Mouse (Mus musculus) limb, embryonic 12.5 days (tissue): ENCODE data around the gene Gtdc1. TPM values are rescaled to one million over a fixed set of nuclear protein-coding genes. Genes with fewer than 3 reads are reported as not detected.
A peak's percentile ranks its signal among the peaks of the same experiment; 100 is the strongest.

Experiments used
- ATAC-seq: fragments of 200-750 bp; cut with Nextera tagmentation; 2 replicates; pipeline ENCODE4 v1.8.0; 2017; ENCODE audit warnings: low read depth, moderate TSS enrichment; ENCODE audit not compliant: insufficient number of reproducible peaks, insufficient read depth, low FRiP score, low TSS enrichment
- H3K27ac ChIP-seq: fragments of 300-500 bp; sonication (generic); 2 replicates; pipeline ENCODE4 v1.5.1; 2016; ENCODE audit warnings: mild to moderate bottlenecking, moderate library complexity
- H3K27me3 ChIP-seq: fragments of 300-500 bp; sonication (generic); 2 replicates; pipeline ENCODE4 v1.6.1; 2016; ENCODE audit warnings: mild to moderate bottlenecking, moderate library complexity
- H3K36me3 ChIP-seq: fragments of 300-500 bp; sonication (generic); 2 replicates; pipeline ENCODE4 v1.6.1; 2016; ENCODE audit warnings: mild to moderate bottlenecking, moderate library complexity
- H3K4me1 ChIP-seq: fragments of 300-500 bp; sonication (generic); replicated peaks from 2 replicates; pipeline ENCODE4 v1.6.1; 2016
- H3K4me2 ChIP-seq: fragments of 300-500 bp; sonication (generic); 2 replicates; pipeline ENCODE4 v1.6.1; 2016; ENCODE audit warnings: mild to moderate bottlenecking, moderate library complexity
- H3K4me3 ChIP-seq: fragments of 300-500 bp; sonication (generic); replicated peaks from 2 replicates; pipeline ENCODE4 v1.5.1; 2016; ENCODE audit warnings: mild to moderate bottlenecking
- H3K9ac ChIP-seq: fragments of 300-500 bp; sonication (generic); replicated peaks from 2 replicates; pipeline ENCODE4 v1.6.1; 2016; ENCODE audit warnings: mild to moderate bottlenecking, moderate library complexity
- H3K9me3 ChIP-seq: fragments of 300-500 bp; sonication (generic); 2 replicates; pipeline ENCODE4 v1.6.1; 2016; ENCODE audit warnings: mild to moderate bottlenecking, moderate library complexity
- WGBS: fragments of 180-500 bp; shearing (Covaris S2); methylation state at CpG from one replicate; pipeline ENCODE4 v1.1.7; 2016; 5-methylcytosine and 5-hydroxymethylcytosine counted together
- polyA plus RNA-seq: library from polyadenylated mRNA; unstranded; fragments of >200 nt; fragmentation: Nextera tagmentation; extraction: Ambion mirVana; gene quantifications from 2 replicates; pipeline ENCODE4 v1.2.1, GENCODE M21; 2016

The Gtdc1 gene
- polyA plus RNA-seq, 1 experiment from 2014 or later: 15.5 TPM

DNA sequence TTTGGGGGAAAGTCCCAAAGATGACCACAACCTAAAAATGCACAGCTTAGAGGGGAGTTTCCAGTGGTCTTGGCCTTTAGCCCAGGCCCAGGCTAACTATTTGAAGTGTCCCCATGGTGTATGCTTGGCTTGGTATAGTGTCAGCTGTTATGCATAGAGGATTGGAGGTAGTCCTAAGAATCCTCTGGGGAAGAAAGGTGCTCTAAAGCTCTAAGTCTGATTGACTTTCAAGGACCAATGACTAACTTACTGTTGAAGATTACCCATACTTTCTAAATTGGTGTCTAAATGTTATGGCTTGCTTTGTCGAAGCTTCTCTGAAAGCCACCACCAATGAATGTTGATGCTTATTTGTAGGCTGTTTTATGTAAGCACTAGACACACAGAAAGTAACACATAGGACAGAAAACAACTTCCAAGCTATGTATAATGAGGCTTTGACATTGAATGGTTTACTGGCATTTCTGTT, 29.9 kb upstream of the Gtdc1 start:
- Histone ChIP-seq H3K4me3 (no peak overlapping the region), H3K4me1 (0 out of 2 replicates have a peak, but pooled peaks cover 7% of the 10 kb centered on the region), H3K4me2 (no peak overlapping the region), H3K27me3 (no peaks in the 10 kb centered on the region), H3K9ac (no peak overlapping the region), H3K9me3 (no peaks in the 10 kb centered on the region), H3K27ac (no peak overlapping the region), H3K36me3 (no peaks in the 10 kb centered on the region)
- WGBS: 75% methylated on average over 1 of the region's 1 CpGs
- no peak for ATAC-seq

- Histone ChIP-seq H3K27me3 (no peaks in the 10 kb centered on the region), H3K9ac (no peak overlapping the region), H3K4me3 (no peak overlapping the region), H3K27ac (no peak overlapping the region), H3K36me3 (no peaks in the 10 kb centered on the region), H3K4me1 (peaks cover 13% of the 10 kb centered on the region; the same call in 1 of the 2 replicates), H3K9me3 (no peaks in the 10 kb centered on the region), H3K4me2 (no peak overlapping the region)
- ATAC-seq: no peak
- WGBS: 67% methylated on average over 3 of the region's 3 CpGs
These were observed 28.8 kb upstream of the Gtdc1 start for GRCm38 (mm10) chr2:44956232-44956631.

DNA sequence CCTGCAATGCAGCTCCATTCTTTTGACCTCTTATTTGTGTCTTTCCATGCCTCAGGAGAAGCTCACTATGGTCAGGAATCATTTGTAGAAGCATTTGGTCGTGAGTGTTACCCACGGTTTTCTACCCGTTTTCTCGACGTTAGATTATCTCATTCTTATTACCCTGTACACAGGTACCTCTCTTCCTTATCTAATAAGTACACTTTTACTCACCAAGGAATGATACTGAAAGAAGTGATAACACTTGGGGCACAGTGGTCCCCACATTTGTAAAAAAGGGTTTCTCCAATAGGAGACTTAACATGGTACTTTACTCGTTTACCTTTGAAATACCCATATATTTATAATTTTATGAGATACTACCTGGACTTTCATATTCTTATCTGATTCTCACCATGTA, 28.0 kb upstream of the Gtdc1 start:
- Histone ChIP-seq H3K4me3 (no peak overlapping the region), H3K4me2 (no peak overlapping the region), H3K36me3 (no peaks in the 10 kb centered on the region), H3K27ac (no peak overlapping the region), H3K9me3 (no peaks in the 10 kb centered on the region), H3K27me3 (no peaks in the 10 kb centered on the region), H3K4me1 (peaks cover 13% of the 10 kb centered on the region; the same call in 1 of the 2 replicates), H3K9ac (no peak overlapping the region)
- ATAC-seq: no peak
- 88% methylated on average over 6 of the region's 6 CpGs for WGBS

GRCm38 (mm10) chr2:44954180-44954579, 26.7 kb upstream of the Gtdc1 start:
- 82% methylated on average over 1 of the region's 1 CpGs for WGBS
- H3K27me3 ChIP-seq: no peaks in the 10 kb centered on the region
- H3K27ac ChIP-seq: no peak overlapping the region
- no peaks in the 10 kb centered on the region for H3K36me3 ChIP-seq
- H3K4me3 ChIP-seq: no peak overlapping the region
- H3K4me2 ChIP-seq: no peak overlapping the region
- no peak overlapping the region for H3K9ac ChIP-seq
- no peaks in the 10 kb centered on the region for H3K9me3 ChIP-seq
- no peak for ATAC-seq
- H3K4me1 ChIP-seq: peaks cover 13% of the 10 kb centered on the region; the same call in 1 of the 2 replicates

- Histone ChIP-seq H3K9ac (no peak overlapping the region), H3K27ac (no peak overlapping the region), H3K27me3 (no peaks in the 10 kb centered on the region), H3K4me1 (peaks cover 13% of the 10 kb centered on the region; the same call in 1 of the 2 replicates), H3K4me2 (no peak overlapping the region), H3K9me3 (no peaks in the 10 kb centered on the region), H3K36me3 (no peaks in the 10 kb centered on the region), H3K4me3 (no peak overlapping the region)
- 50% methylated on average over 6 of the region's 6 CpGs for WGBS
- ATAC-seq: no peak
These were observed 25.5 kb upstream of the Gtdc1 start for GRCm38 (mm10) chr2:44952830-44953422.

DNA sequence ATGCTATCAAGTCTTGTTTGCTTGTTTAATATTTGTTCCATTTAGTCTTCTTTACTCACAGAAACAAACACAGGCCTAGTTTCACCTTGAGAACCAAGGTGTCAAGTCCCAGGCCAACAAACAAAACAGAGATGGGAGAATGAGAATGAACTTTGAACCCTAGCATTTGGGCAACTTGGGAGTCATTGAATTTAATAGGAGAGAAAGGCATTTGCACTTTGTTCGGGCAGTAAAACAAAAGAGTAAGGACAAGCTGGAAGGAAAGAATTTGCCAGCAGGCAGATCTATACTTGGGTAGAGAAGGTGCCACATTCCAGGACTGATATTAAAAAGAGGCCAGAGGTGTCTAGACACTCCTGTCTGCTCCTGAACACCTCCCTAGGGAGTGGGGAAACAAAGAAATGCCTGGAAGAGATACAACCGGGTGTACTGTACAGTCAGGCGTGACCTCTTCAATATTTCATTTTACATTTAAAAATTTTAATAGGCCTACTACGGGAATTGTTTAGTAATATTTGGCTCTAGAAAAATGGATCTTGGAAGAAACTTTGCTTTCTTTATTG, 24.3 kb upstream of the Gtdc1 start:
- Histone ChIP-seq H3K4me1 (peaks cover 13% of the 10 kb centered on the region; the same call in 1 of the 2 replicates), H3K27ac (no peak overlapping the region), H3K27me3 (no peaks in the 10 kb centered on the region), H3K9ac (no peak overlapping the region), H3K4me2 (no peak overlapping the region), H3K9me3 (no peaks in the 10 kb centered on the region), H3K4me3 (no peak overlapping the region), H3K36me3 (no peaks in the 10 kb centered on the region)
- no peak for ATAC-seq
- 68% methylated on average over 4 of the region's 4 CpGs for WGBS

- Histone ChIP-seq H3K9ac (no peak overlapping the region), H3K36me3 (no peaks in the 10 kb centered on the region), H3K4me2 (no peak overlapping the region), H3K4me1 (no peaks in the 10 kb centered on the region), H3K27me3 (no peaks in the 10 kb centered on the region), H3K9me3 (no peaks in the 10 kb centered on the region), H3K4me3 (no peak overlapping the region), H3K27ac (no peak overlapping the region)
- 95% methylated on average over 2 of the region's 2 CpGs for WGBS
- ATAC-seq: no peak
These were observed 17.2 kb upstream of the Gtdc1 start for GRCm38 (mm10) chr2:44944689-44945088.

DNA sequence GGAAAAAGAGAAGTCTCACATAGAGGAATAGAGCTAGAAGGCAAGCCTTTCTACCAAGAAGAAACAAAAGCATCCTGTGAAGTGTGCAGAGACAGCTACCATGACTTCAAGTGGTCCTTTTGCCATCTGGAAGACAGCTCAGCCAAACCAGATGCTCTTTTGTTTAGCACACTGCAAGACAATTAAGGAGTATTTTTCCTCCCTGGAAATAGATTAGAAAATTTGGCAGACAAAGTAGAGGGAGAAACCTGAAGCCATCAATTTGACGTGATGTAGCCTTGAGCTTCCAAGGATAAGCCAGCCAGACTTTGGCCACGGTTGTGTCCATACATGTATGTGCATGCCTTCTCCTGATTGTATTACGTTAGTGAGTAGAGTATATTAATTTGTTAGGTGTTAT, 3.5 kb upstream of the Gtdc1 start:
- Histone ChIP-seq H3K4me2 (no peak overlapping the region), H3K9me3 (no peaks in the 10 kb centered on the region), H3K4me1 (no peaks in the 10 kb centered on the region), H3K27ac (no peak overlapping the region), H3K4me3 (no peak overlapping the region), H3K27me3 (no peaks in the 10 kb centered on the region), H3K9ac (no peak overlapping the region), H3K36me3 (no peaks in the 10 kb centered on the region)
- WGBS: 79% methylated on average over 3 of the region's 3 CpGs
- ATAC-seq: no peak

- no peaks in the 10 kb centered on the region for H3K4me1 ChIP-seq
- no peaks in the 10 kb centered on the region for H3K27me3 ChIP-seq
- no peak overlapping the region for H3K9ac ChIP-seq
- H3K4me2 ChIP-seq: no peak overlapping the region
- H3K4me3 ChIP-seq: no peak overlapping the region
- H3K27ac ChIP-seq: no peak overlapping the region
- no peaks in the 10 kb centered on the region for H3K36me3 ChIP-seq
- no peak for ATAC-seq
- no peaks in the 10 kb centered on the region for H3K9me3 ChIP-seq
- WGBS: 88% methylated on average over 3 of the region's 3 CpGs
These were observed 1.2 kb upstream of the Gtdc1 start for GRCm38 (mm10) chr2:44928631-44929030.

GRCm38 (mm10) chr2:44926683-44927481, 575 bp downstream of the Gtdc1 start:
- Histone ChIP-seq H3K4me3 (peak overlapping the region; percentile 70), H3K9ac (peak overlapping the region; percentile 79), H3K4me2 (peak overlapping the region; percentile 75), H3K27me3 (no peaks in the 10 kb centered on the region), H3K36me3 (no peaks in the 10 kb centered on the region), H3K4me1 (no peaks in the 10 kb centered on the region), H3K9me3 (no peaks in the 10 kb centered on the region), H3K27ac (peak overlapping the region; percentile 93)
- 1% methylated on average over 55 of the region's 95 CpGs for WGBS
- peak; percentile 95 for ATAC-seq

- no peaks in the 10 kb centered on the region for H3K4me1 ChIP-seq
- WGBS: under 1% methylated on average over 17 of the region's 17 CpGs
- peak overlapping the region; percentile 75 for H3K4me2 ChIP-seq
- peak overlapping the region; percentile 79 for H3K9ac ChIP-seq
- peak; percentile 4; the same call in 1 of the 2 replicates for ATAC-seq
- peak overlapping the region; percentile 70 for H3K4me3 ChIP-seq
- H3K9me3 ChIP-seq: no peaks in the 10 kb centered on the region
- no peaks in the 10 kb centered on the region for H3K27me3 ChIP-seq
- H3K36me3 ChIP-seq: no peaks in the 10 kb centered on the region
- peak overlapping the region; percentile 93 for H3K27ac ChIP-seq
These were observed 1.2 kb downstream of the Gtdc1 start for GRCm38 (mm10) chr2:44926167-44926682.
